Mouse (Mus musculus) embryonic stem cell, embryonic (primary cell): ENCODE data around the gene Hhipl1.

ENCODE experiments used
- CTCF ChIA-PET, 4 experiments: fragments of 300-600 bp in 2 of 4; fragments of 350-600 bp in 2 of 4; sonication (Branson Sonifier 250); formaldehyde crosslinking; loops; one replicate each; lab custom pipeline; 2022; ENCODE audit warnings: inconsistent platforms in 2 of 4; lab: Charles Lee
- POLR2A ChIA-PET, 4 experiments: fragments of 300-600 bp in 2 of 4; fragments of 350-600 bp in 2 of 4; sonication (Branson Sonifier 250); formaldehyde crosslinking; loops; one replicate each; lab custom pipeline; 2022; ENCODE audit warnings: antibody characterized with exemption in 4 of 4, inconsistent platforms in 1 of 4; lab: Charles Lee

The Hhipl1 gene

DNA sequence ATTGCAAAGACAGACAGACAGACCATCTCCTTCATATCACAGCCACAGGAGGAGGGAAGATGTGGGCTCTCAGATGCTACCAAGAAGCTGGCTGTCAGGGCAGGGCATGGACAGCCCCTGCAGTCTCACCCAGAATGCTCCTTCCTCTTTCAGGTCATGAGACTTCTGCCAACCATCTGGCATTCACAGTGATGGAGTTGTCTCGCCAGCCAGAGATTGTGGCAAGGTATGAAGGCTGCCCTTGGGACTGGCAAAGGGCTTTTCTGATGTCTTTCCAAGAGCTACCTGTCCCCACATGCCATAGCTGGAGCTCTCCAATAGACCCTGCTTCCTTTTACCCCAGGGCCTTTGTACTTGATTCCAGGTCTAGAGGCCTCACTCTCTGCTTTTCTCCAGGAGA is 49.2 kb downstream of the Hhipl1 start:
- CTCF ChIA-PET, result interaction anchor here (1.1 to 2.0 kb wide), 11 partner anchors 9 to 182 kb away, joined by 3 to 9 read pairs (median 3); partner anchors contain the start of gene Cyp46a1 (in 1 of the 4)
- POLR2A ChIA-PET, result interaction anchor here in 2 of 4 experiments (0.5 to 1.6 kb wide), 3 partner anchors 21 to 447 kb away, joined by 3 to 4 read pairs (median 3); partner anchors contain the start of gene Cyp46a1 (in 1 of the 2)

DNA sequence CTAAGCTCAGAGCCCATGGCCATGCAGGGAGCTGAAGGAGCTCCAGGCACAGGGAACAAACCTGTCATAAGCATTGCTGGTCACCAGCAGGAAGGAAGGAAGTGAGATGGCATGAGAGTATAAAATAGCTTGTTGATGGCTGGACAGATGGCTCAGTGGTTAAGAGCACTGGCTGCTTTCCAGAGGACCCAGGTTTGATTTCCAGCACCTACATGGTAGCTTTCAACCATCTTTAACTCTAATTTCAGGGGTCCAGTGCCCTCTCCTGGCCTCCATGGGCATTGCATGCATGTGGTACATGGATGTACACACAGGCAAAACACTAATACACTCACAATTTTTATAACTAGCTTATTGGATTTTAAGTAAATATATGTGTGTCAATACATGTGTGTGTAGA is 49.9 kb downstream of the Hhipl1 start:
- ChIA-PET POLR2A (no interaction called here), CTCF (interaction anchor here (0.5 to 2.0 kb wide), 19 partner anchors 8 to 1015 kb away, joined by 3 to 9 read pairs (median 3); partner anchors contain the start of gene Cyp46a1 (in 1 of the 4))

DNA sequence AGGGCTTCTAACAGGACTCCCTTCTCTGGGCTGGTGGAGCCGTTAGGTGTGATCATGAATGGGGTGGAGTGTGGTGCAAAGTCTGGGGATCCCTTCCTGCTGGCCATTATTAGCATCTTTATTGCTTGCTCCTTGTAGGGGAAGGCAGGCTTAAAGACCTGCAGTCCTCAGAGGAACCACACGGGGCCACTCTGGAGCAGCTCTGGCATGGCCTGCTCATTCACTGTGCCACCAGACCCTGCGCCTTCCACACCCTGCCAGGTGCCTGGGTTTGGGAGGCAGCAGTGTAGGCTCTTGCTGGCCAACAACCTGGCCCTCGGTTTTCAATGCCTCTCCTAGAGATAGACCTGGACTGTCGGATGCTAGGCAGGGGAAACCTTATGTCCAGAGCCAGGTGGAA is 57.7 kb downstream of the Hhipl1 start:
- ChIA-PET CTCF (interaction anchor here (0.6 to 2.7 kb wide), 44 partner anchors 8 to 289 kb away, joined by 3 to 22 read pairs (median 4); no protein-coding TSS in a partner anchor), POLR2A (interaction anchor here in 3 of 4 experiments (0.5 to 2.0 kb wide), 7 partner anchors 10 to 215 kb away, joined by 3 to 8 read pairs (median 3); no protein-coding TSS in a partner anchor)

DNA sequence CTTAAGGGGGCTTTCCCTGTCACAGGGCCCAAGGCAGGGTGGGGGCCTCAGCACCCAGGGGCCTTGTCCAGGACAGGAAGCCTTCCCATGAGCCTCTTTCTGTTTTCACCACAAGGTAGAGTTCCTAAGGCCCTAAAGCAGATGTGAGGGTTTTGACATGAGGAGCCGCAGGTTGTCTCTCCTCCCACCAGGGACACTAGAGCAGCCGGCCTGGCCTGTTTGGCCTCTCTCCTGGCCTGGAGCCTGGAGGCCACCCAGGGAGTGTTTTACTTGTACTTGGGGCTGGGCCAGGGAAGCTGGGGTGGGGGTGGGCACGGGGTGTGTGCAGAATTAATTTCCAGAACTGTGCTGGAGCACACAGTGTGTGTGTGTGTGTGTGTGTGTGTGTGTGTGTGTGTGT is 59.3 kb downstream of the Hhipl1 start:
- CTCF ChIA-PET, result no interaction called here

DNA sequence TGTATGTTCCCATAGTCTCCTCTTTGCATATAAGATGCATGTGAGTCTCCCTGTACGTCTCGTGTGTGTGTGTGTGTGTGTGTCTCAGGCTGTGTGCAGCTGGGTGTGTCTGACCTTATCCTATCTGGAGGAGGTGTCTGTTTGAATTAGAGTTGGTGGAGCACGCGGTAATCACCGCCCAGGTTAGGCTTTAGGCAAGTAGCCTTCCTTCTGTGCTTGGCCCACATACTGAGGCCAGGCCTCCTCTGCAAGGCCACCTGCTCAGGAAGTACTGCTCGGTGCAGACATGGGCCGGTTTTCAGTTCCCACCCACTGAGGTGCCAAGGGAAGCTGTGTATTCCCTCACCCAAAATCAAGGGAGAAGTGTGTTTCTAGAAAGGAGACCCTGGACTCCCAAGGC is 59.8 kb downstream of the Hhipl1 start:
- POLR2A ChIA-PET, result no interaction called here
- CTCF ChIA-PET, result no interaction called here

More for the DNA sequence above, 59.3 kb downstream of the Hhipl1 start:
- POLR2A ChIA-PET, result no interaction called here

DNA sequence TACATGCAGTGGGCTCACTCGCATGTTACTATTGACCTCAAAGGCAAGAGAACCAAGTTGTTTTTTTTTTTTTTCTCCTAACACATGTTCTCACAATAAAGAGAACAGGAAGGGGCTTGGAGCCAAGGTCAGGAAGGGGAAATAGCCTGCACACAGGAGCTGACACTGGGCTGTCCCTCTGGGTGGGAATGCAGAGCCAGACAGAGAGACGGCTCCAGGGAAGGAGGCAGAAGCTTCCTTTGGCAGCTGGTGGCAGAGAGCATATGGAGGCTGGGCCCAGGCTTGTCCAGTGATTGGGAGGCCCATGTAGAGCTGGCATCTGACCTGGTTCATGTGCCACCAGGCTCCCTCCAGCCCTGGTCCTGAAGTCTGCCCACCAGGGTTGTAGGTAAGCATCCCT is 61.8 kb downstream of the Hhipl1 start:
- CTCF ChIA-PET, result interaction anchor here in 1 of 4 experiments (1.2 kb wide), 1 partner anchor 123 kb away, joined by 3 read pairs; no protein-coding TSS in a partner anchor
- POLR2A ChIA-PET, result interaction anchor here in 2 of 4 experiments (0.6 to 0.7 kb wide), 2 partner anchors 10 to 129 kb away, joined by 3 to 5 read pairs; no protein-coding TSS in a partner anchor

DNA sequence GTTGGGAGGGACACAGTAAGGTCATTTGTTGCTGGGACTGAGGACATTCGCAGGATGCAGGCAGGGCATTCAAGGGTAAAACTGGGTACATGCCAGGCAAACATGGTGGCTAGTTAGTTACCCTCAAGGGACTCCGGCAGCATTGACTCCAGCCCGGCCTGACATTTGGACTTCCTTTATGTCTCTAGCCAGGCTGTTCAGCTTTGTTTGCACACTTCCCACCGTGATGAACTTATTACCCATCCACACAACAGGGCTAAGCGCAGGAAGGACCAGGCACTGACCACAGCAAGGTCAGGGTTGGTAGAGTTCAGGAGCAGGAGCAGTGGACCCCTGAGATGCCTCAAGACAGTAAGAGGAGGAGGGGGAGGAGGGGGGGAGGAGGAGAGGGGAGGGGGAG is 62.9 kb downstream of the Hhipl1 start:
- ChIA-PET POLR2A (no interaction called here), CTCF (interaction anchor here in 1 of 4 experiments (0.6 kb wide), 1 partner anchor 119 kb away, joined by 8 read pairs; no protein-coding TSS in a partner anchor)

DNA sequence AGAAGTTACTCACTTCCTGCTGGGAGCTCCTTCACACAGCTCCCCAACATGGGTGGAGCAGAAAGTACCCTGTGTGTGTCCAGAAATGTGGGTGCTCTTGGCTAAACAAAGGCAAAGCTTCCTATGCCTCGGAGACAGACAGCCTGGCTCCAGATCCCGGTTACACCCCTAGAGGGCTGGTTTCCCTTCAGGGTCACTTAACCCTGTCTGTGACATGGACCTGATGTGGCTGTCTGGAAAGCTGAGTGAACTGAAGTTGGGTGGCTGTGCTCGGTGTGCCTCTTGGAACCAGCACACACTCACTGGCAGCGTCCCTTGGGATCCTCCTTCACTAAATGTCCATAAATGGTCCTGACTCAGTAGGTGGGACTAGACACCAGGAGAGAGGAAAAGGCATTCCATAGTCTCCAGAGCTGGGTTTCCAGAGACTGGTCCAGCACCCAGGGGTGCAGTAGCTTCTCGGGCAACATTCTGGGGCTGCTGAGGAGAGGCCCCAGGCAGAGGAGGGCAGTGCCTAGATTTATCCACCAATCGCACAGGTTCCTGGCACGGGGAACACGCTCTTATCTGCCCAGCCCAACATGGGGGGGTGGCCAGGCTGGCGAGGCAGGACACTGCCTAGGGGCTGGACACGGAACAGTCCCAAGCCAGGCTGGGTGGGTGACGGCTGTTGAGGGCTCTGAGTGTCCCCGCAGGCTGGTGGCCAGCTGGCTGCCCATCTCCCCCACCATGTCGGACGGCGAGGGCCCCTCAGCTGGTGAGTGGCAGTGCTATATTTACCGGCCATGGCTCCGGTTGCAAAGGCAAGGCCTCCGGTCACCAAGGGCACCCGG is 64.7 kb downstream of the Hhipl1 start, which contains the start of gene Eml1:
Gene Eml1 (plus strand): TSS at position 362 of the 833 bp plus-strand sequence.
- ChIA-PET CTCF (interaction anchor here in 2 of 4 experiments (0.6 to 1.5 kb wide), 4 partner anchors 15 to 117 kb away, joined by 3 to 5 read pairs (median 3); no protein-coding TSS in a partner anchor), POLR2A (interaction anchor here in 3 of 4 experiments (0.5 to 1.1 kb wide), 3 partner anchors 53 to 165 kb away, joined by 3 to 4 read pairs (median 3); no protein-coding TSS in a partner anchor)

DNA sequence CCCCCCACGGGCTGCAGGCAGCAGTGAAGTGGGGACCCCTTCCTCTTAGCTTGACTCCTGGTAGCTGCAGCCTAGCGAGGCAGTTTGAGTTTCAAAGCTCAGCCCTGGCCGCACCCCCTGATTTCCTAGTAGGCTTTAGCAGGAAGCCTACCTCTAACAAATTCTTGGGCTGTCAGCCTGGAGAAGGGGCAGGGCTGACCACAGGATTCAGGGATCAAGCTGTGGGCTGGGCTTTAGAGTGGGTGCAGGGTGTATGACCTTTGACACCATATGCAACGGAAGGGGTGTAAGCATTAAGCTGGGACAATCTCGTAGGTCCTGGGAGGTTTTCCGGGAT is 65.3 kb downstream of the Hhipl1 start:
- CTCF ChIA-PET, result interaction anchor here in 3 of 4 experiments (0.5 to 0.8 kb wide), 4 partner anchors 15 to 158 kb away, joined by 3 read pairs; no protein-coding TSS in a partner anchor
- POLR2A ChIA-PET, result interaction anchor here in 2 of 4 experiments (0.5 to 0.6 kb wide), 2 partner anchors 54 to 166 kb away, joined by 3 to 4 read pairs; no protein-coding TSS in a partner anchor

DNA sequence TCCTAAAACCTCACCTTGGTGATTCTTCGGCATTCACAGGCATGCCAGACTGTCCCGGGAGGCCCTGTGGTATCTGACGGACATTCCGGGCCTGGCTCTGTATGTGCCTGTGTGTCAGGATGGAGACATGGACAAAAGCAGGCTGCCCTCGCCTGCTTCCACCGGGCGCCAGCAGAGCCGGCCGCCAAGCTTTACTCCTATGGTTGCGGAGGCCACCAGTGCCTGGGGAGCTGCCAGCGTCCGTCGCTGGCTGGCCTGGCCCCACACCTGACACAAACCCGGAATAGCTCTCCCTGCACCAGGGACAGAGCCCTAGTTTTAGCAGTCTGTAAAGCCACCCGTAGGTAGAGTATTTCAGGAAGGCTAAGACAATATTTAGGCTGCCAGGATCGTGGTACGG is 66.2 kb downstream of the Hhipl1 start:
- POLR2A ChIA-PET, result interaction anchor here in 1 of 4 experiments (0.6 kb wide), 1 partner anchor 1623 kb away, joined by 7 read pairs; no protein-coding TSS in a partner anchor
- CTCF ChIA-PET, result interaction anchor here (0.6 to 1.2 kb wide), 4 partner anchors 16 to 295 kb away, joined by 3 to 5 read pairs (median 3); no protein-coding TSS in a partner anchor

DNA sequence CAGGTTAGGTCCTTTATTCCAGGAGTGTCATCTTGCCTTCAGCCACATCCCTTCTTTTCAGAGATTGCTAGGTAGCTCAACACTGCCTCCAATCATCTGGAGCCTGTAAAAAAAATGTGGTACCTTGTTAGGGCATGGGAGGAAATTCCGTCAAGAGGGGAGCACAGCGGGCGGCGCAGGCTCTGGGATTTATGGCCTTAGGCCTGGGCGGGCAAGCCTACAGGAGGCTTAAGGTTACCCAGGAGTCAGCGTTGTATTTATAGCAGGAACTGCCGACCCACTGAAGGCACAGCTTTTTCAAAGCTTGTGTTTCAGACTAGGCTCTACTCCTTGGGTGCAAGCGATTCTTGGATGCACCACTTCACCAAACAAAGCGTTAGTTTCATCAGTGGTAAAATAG is 67.5 kb downstream of the Hhipl1 start:
- ChIA-PET POLR2A (interaction anchor here in 1 of 4 experiments (1.4 kb wide), 1 partner anchor 11 kb away, joined by 3 read pairs; no protein-coding TSS in a partner anchor), CTCF (interaction anchor here in 3 of 4 experiments (0.6 to 1.7 kb wide), 5 partner anchors 10 to 332 kb away, joined by 3 to 6 read pairs (median 3); no protein-coding TSS in a partner anchor)

DNA sequence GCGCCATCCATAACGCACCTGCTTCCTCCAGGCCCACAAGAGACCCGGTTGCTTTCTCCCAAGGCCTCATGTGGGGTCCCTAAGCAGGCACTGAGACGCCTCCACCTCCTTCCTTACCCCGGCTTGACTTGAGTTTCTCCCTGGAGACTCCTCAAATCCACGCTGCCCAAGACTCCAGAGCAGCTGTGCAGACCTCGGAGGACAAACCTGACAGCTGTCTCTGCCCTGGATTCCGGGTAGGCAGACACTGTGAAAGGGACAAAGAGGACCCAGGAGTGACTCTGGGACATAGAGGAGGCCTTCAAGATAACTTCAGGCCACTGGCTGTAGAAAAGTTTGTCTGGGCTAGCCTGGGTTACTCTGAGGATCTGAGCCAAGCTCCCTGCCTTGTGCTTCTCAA is 68.6 kb downstream of the Hhipl1 start:
- CTCF ChIA-PET, result interaction anchor here in 1 of 4 experiments (1.5 kb wide), 1 partner anchor 113 kb away, joined by 4 read pairs; no protein-coding TSS in a partner anchor
- POLR2A ChIA-PET, result no interaction called here

DNA sequence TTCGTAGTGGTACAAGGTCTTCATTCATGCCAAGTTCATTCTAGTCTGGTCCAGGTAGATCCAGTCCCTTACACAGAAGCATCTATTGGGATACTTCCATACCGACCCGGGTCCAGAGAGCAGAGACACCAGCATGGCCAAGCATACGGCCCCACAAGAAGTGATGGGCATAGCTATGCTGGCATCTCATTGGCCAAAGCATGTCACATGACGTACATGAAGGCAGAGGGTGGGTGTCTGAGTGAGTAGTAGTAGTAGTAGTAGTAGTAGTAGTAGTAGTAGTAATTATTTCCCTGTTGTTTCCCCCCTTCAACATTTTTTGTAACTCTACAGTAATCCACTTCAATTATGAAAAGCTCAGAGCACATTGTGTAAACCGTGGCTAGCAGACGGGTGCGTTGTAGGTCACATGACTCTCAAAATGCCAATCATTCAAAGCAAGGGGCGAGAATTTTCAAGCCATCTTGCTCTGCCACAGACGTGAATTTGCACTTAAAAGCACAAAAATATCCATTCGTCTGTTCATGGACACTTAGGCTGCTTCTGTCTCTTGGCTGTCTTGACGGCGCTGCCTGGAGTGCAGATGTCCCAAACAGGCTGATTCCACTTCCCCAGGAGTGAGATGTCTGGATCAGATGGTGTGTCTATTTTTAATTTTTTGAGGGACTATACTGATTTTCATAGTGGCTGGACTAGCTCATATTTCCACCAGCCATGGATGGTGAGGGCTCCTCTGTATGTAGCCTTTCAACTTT is 72.5 kb downstream of the Hhipl1 start:
- POLR2A ChIA-PET, result no interaction called here
- CTCF ChIA-PET, result no interaction called here
